Mouse (Mus musculus) heart, postnatal 0 days (tissue): Measurements from ENCODE around the gene Mog.

Source experiments
- CTCF ChIP-seq: IDR thresholded peaks from 2 replicates; pipeline ENCODE4 v1.5.1; 2016; ENCODE audit warnings: antibody characterized with exemption, control low read depth, low read depth
- EP300 ChIP-seq: IDR thresholded peaks from 2 replicates; pipeline ENCODE4 v1.6.1; 2016; ENCODE audit warnings: antibody characterized with exemption, low read depth

DNA sequence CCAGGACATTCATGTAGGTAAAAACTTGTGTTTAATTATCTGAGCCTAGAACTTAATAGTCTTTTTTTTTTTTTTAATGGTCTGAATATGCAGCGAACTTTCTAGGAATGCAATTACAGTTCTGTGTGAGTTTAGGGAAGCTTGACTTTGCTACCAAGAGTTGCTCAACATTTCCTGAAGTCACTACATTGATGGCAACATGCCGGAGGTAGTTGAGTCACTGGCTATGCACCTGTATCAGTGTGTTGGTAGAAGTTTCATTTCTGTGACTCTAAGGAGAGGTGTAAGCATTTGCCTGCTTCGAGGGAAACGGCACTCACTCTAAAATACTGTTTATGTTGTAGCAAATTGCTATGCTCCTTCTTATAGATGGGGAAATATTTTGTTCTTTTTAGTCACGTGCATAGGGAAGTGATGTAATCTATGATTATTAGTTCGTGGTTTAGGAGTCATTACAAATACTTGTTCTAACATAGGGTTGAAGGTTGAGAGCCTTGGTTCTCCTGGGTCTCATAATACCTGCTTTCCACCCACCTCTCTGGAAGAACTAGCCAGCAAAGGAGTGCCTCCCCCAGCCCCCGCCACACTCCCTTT, 21.6 kb upstream of the Mog start:
- no peak for TF ChIP-seq CTCF
- no peak for TF ChIP-seq EP300
